8 mouse cellular contexts compared by ENCODE assay signal in the genomic region with DNA sequence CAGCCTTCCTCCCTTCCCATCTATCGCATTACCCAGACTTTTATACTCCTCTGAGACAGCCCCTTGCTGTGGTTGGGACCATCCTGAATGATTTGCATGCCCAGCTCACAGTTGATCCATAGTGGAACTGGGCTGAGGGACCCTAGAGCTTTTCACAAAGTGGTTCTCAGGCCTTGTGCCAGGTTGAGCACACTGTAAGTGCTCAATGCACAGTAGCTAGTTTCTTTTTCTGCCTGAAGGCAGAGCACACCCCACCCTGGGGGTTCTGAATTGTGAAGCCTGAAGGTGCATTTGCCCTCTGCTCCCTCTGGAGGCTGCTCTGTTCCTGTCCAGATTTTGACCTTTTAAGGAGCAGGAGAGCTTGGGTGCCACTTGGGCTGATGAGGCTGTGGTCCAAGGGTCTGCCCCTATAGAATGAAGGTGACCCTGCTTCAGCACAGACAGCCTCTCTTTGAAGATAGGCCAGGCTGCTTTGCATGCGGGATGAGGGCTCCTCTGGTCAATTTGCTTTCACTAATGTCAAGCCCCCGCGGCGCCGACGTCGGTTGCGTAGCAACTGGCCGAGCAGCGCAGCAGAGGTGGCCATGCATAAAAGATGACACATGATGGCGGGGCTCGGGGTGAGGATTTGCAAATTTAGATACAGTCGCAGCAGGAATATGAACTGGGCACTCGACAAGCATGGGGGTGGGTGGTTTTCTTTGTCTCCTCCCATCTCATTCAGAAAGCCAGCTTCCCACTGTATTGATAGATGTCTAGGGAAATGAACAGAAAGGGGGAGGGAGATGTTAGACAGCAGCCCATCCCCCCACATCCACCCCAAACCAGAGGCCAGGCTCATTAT.
DNase-seq lines count a peak whose midpoint lies in the region; ATAC-seq and TF ChIP-seq lines count a peak whose summit lies in the region.

No protein-coding gene starts in this region.

- 12% methylated on average over 15 of the region's 15 CpGs for WGBS in kidney, postnatal 0 days
- WGBS in hindbrain, embryonic 11.5 days, result 11% methylated on average over 15 of the region's 15 CpGs

- H3K27me3 ChIP-seq in kidney, postnatal 0 days (ENCODE audit: insufficient read depth, low read length), result no peaks in the 10 kb centered on the region
- H3K27me3 ChIP-seq in hindbrain, embryonic 11.5 days (ENCODE audit: control insufficient read depth, insufficient read depth, low read length), result no peaks in the 10 kb centered on the region

- no peaks in the 10 kb centered on the region for H3K9me3 ChIP-seq in kidney, postnatal 0 days (replicated peaks; ENCODE audit: low read length)
- no peaks in the 10 kb centered on the region for H3K9me3 ChIP-seq in hindbrain, embryonic 11.5 days (ENCODE audit: control insufficient read depth, low read length)

- H3K4me3 ChIP-seq in kidney, postnatal 0 days (replicated peaks; ENCODE audit: low read depth, low read length), result no peak overlapping the region
- no peak overlapping the region for H3K4me3 ChIP-seq in hindbrain, embryonic 11.5 days (ENCODE audit: low read depth, low read length)

- no peak for TF ChIP-seq CTCF in kidney, postnatal 0 days (IDR thresholded peaks at IDR 0.05; ENCODE audit: low read depth)

- H3K4me1 ChIP-seq in kidney, postnatal 0 days (replicated peaks; ENCODE audit: insufficient read depth, low read length), result no peaks in the 10 kb centered on the region
- H3K4me1 ChIP-seq in hindbrain, embryonic 11.5 days (replicated peaks; ENCODE audit: control insufficient read depth, insufficient read depth, low read length), result peaks cover 8% of the 10 kb centered on the region

- no peak overlapping the region for H3K9ac ChIP-seq in kidney, postnatal 0 days (ENCODE audit: low read depth, low read length)
- H3K9ac ChIP-seq in hindbrain, embryonic 11.5 days (ENCODE audit: low read depth, low read length), result no peak overlapping the region

- H3K36me3 ChIP-seq in kidney, postnatal 0 days (ENCODE audit: insufficient read depth, low read length), result no peaks in the 10 kb centered on the region
- H3K36me3 ChIP-seq in hindbrain, embryonic 11.5 days (ENCODE audit: control insufficient read depth, insufficient read depth, low read length), result no peaks in the 10 kb centered on the region

- ATAC-seq in kidney, postnatal 0 days (replicated peaks; ENCODE audit: low FRiP score, low read depth), result no peak
- peak; percentile 98 for ATAC-seq in hindbrain, embryonic 11.5 days (ENCODE audit: low FRiP score)
- ATAC-seq in megakaryocyte progenitor cell, adult 5-6 weeks (replicated peaks; ENCODE audit: poor library complexity), result no peak

- H3K27ac ChIP-seq in kidney, postnatal 0 days, result no peak overlapping the region
- H3K27ac ChIP-seq in hindbrain, embryonic 11.5 days (ENCODE audit: low read depth, low read length), result peak overlapping the region; percentile 89

- H3K4me2 ChIP-seq in kidney, postnatal 0 days (ENCODE audit: low read length), result peak overlapping the region; percentile 23; the same call in 1 of the 2 replicates
- no peak overlapping the region for H3K4me2 ChIP-seq in hindbrain, embryonic 11.5 days (replicated peaks; ENCODE audit: low read depth, low read length)

- DNase-seq in kidney, postnatal 0 days (ENCODE audit: low spot score), result peak; percentile 1
- DNase-seq in kidney, postnatal 10 days, result no peak
- peak; percentile 88 to 92 for DNase-seq in cerebellum, postnatal 10 days
- peak; percentile 88 for DNase-seq in hindbrain, embryonic 11.5 days (ENCODE audit: low spot score)
- DNase-seq in neural tube, embryonic 10.5 days (ENCODE audit: extremely low spot score, low spot score), result peak; percentile 71
- no peak for DNase-seq in ovary, adult 18-20 months (ENCODE audit: low spot score)
- no peak for DNase-seq in kidney, postnatal 14 days

Comparison
In these comparisons a context has a peak if more than half of its experiments do, and no peak if none do; other contexts are left out.
1. DNase-seq: peak in kidney, postnatal 0 days (single experiment), cerebellum, postnatal 10 days (2 of 2), hindbrain, embryonic 11.5 days (single experiment) and neural tube, embryonic 10.5 days (single experiment); none in kidney, postnatal 10 days (single experiment), ovary, adult 18-20 months (single experiment) and kidney, postnatal 14 days (single experiment).